Mouse (Mus musculus) embryo, embryonic 11.5 days (tissue): ENCODE measurements around the gene Gm49378.

Source experiments
- DNase-seq: peaks from one replicate; pipeline ENCODE4 v3.0.0-alpha.2; 2012; ENCODE audit warnings: low read depth, low spot score

The Gm49378 gene

GRCm38 (mm10) chr14:55637795-55638194, at the start of gene Gm49378:
Gene Gm49378, minus strand, starts transcription at chr14:55637895.
- DNase-seq: no peak

- no peak for DNase-seq
Observed at GRCm38 (mm10) chr14:55682118-55682493, 44.4 kb upstream of the Gm49378 start.

GRCm38 (mm10) chr14:55681160-55682117, 43.7 kb upstream of the Gm49378 start, which contains the start of gene Tinf2:
Gene Tinf2, minus strand, starts transcription at chr14:55681820.
- peak; percentile 96 for DNase-seq

GRCm38 (mm10) chr14:55677615-55678014, 39.9 kb upstream of the Gm49378 start:
- DNase-seq: no peak

- no peak for DNase-seq
Observed at GRCm38 (mm10) chr14:55672741-55673060, 35.0 kb upstream of the Gm49378 start.

- peak; percentile 85 for DNase-seq
Observed at GRCm38 (mm10) chr14:55671833-55672740, 34.4 kb upstream of the Gm49378 start, which contains the start of the genes Gmpr2 and Nedd8. Gene Gmpr2, plus strand, starts transcription at chr14:55671941. Gene Nedd8, minus strand, starts transcription at chr14:55672124.

GRCm38 (mm10) chr14:55671486-55671832, 33.8 kb upstream of the Gm49378 start:
- no peak for DNase-seq

GRCm38 (mm10) chr14:55660636-55661035, 22.9 kb upstream of the Gm49378 start:
- DNase-seq: no peak

- peak; percentile 76 for DNase-seq
Observed at GRCm38 (mm10) chr14:55659960-55660573, 22.4 kb upstream of the Gm49378 start, which contains the start of gene Mdp1. Gene Mdp1, minus strand, starts transcription at chr14:55660508.

GRCm38 (mm10) chr14:55658011-55658410, 20.3 kb upstream of the Gm49378 start:
- DNase-seq: no peak

- no peak for DNase-seq
Observed at GRCm38 (mm10) chr14:55656935-55657334, 19.2 kb upstream of the Gm49378 start.

- no peak for DNase-seq
Observed at GRCm38 (mm10) chr14:55651528-55651927, 13.8 kb upstream of the Gm49378 start.

GRCm38 (mm10) chr14:55649884-55650283, 12.2 kb upstream of the Gm49378 start, which contains the start of gene Tssk4:
Gene Tssk4, plus strand, starts transcription at chr14:55650184.
- DNase-seq: no peak

- DNase-seq: no peak
Observed at GRCm38 (mm10) chr14:55644261-55644888, 6.7 kb upstream of the Gm49378 start.

- DNase-seq: peak; percentile 68
Observed at GRCm38 (mm10) chr14:55643060-55643907, 5.6 kb upstream of the Gm49378 start, which contains the start of gene Tm9sf1. Gene Tm9sf1, minus strand, starts transcription at chr14:55643806.

- no peak for DNase-seq
Observed at GRCm38 (mm10) chr14:55642679-55643059, 5.0 kb upstream of the Gm49378 start.

GRCm38 (mm10) chr14:55641291-55641690, 3.6 kb upstream of the Gm49378 start:
- DNase-seq: no peak

- no peak for DNase-seq
Observed at GRCm38 (mm10) chr14:55640816-55641215, 3.1 kb upstream of the Gm49378 start.

GRCm38 (mm10) chr14:55635523-55636007, 2.1 kb downstream of the Gm49378 start, which contains the start of gene Ipo4:
Gene Ipo4, minus strand, starts transcription at chr14:55635957.
- DNase-seq: peak; percentile 80
